ENCODE assay signal across 9 mouse cellular contexts in genomic region chr7:99215347-99215855, GRCm38 (mm10). TPM values are rescaled to one million over a fixed set of nuclear protein-coding genes. Genes with fewer than 3 reads are reported as not detected.
DNase-seq lines count a peak whose midpoint lies in the region; ATAC-seq and TF ChIP-seq lines count a peak whose summit lies in the region.
"Had no signal": no experiment of that assay in that cellular context is flagged by ENCODE, and none has a peak within 500 bp of the region (broad histone marks: within the 10 kb centered on the region; RNA-seq: fewer than 3 reads in every experiment).

No protein-coding gene starts in this region.

- no peaks in the 10 kb centered on the region for H3K27me3 ChIP-seq in lung, postnatal 0 days (replicated peaks; ENCODE audit: insufficient read depth, low read length)
- no peaks in the 10 kb centered on the region for H3K27me3 ChIP-seq in embryonic facial prominence, embryonic 13.5 days
- H3K27me3 ChIP-seq in intestine, embryonic 16.5 days (replicated peaks; ENCODE audit: control insufficient read depth, insufficient read depth, low read length), result no peaks in the 10 kb centered on the region
- H3K27me3 ChIP-seq in stomach, embryonic 15.5 days (replicated peaks), result no peaks in the 10 kb centered on the region

- H3K4me1 ChIP-seq in lung, postnatal 0 days (ENCODE audit: insufficient read depth, low read depth, low read length), result peaks cover 7% of the 10 kb centered on the region; the same call in 1 of the 2 replicates
- H3K4me1 ChIP-seq in embryonic facial prominence, embryonic 13.5 days, result peaks cover 6% of the 10 kb centered on the region; the same call in 1 of the 2 replicates
- peaks cover 15% of the 10 kb centered on the region; the same call in 1 of the 2 replicates for H3K4me1 ChIP-seq in intestine, embryonic 16.5 days (ENCODE audit: control insufficient read depth, insufficient read depth, low read length)
- H3K4me1 ChIP-seq in stomach, embryonic 15.5 days, result 0 out of 2 replicates have a peak, but pooled peaks cover 2% of the 10 kb centered on the region

- DNase-seq in lung, postnatal 0 days (ENCODE audit: low spot score), result peak; percentile 83
- no peak for DNase-seq in lung, postnatal 14 days
- no peak for DNase-seq in retina, postnatal 1 day
- no peak for DNase-seq in cerebellum, adult 9-11 months

- no peaks in the 10 kb centered on the region for H3K9me3 ChIP-seq in lung, postnatal 0 days (ENCODE audit: low read length)
- no peaks in the 10 kb centered on the region for H3K9me3 ChIP-seq in embryonic facial prominence, embryonic 13.5 days
- no peaks in the 10 kb centered on the region for H3K9me3 ChIP-seq in intestine, embryonic 16.5 days (ENCODE audit: control insufficient read depth, low read length)
- H3K9me3 ChIP-seq in stomach, embryonic 15.5 days, result no peaks in the 10 kb centered on the region

- H3K4me2 ChIP-seq in lung, postnatal 0 days (replicated peaks; ENCODE audit: low read depth, low read length), result no peak overlapping the region
- H3K4me2 ChIP-seq in embryonic facial prominence, embryonic 13.5 days, result no peak overlapping the region
- no peak overlapping the region for H3K4me2 ChIP-seq in intestine, embryonic 16.5 days (ENCODE audit: low read depth, low read length)
- no peak overlapping the region for H3K4me2 ChIP-seq in stomach, embryonic 15.5 days

- no peak overlapping the region for H3K27ac ChIP-seq in lung, postnatal 0 days (ENCODE audit: low read length)
- H3K27ac ChIP-seq in embryonic facial prominence, embryonic 13.5 days, result no peak overlapping the region
- H3K27ac ChIP-seq in intestine, embryonic 16.5 days (ENCODE audit: low read length), result peak overlapping the region; percentile 94
- H3K27ac ChIP-seq in stomach, embryonic 15.5 days, result no peak overlapping the region
- H3K27ac ChIP-seq: liver, embryonic 14.5 days had no signal

- H3K36me3 ChIP-seq in lung, postnatal 0 days (ENCODE audit: insufficient read depth, low read length), result no peaks in the 10 kb centered on the region
- H3K36me3 ChIP-seq in embryonic facial prominence, embryonic 13.5 days, result no peaks in the 10 kb centered on the region
- H3K36me3 ChIP-seq in intestine, embryonic 16.5 days (ENCODE audit: control insufficient read depth, insufficient read depth, low read length), result no peaks in the 10 kb centered on the region
- no peaks in the 10 kb centered on the region for H3K36me3 ChIP-seq in stomach, embryonic 15.5 days

- no peak overlapping the region for H3K4me3 ChIP-seq in lung, postnatal 0 days (ENCODE audit: low read depth, low read length)
- H3K4me3 ChIP-seq in embryonic facial prominence, embryonic 13.5 days, result no peak overlapping the region
- H3K4me3 ChIP-seq in intestine, embryonic 16.5 days (ENCODE audit: low read length), result no peak overlapping the region
- no peak overlapping the region for H3K4me3 ChIP-seq in stomach, embryonic 15.5 days (replicated peaks)

- 48% methylated on average over 8 of the region's 8 CpGs for WGBS in lung, postnatal 0 days
- WGBS in embryonic facial prominence, embryonic 13.5 days, result 58% methylated on average over 8 of the region's 8 CpGs
- 36% methylated on average over 8 of the region's 8 CpGs for WGBS in intestine, embryonic 16.5 days
- WGBS in stomach, embryonic 15.5 days, result 58% methylated on average over 8 of the region's 8 CpGs

- H3K9ac ChIP-seq in lung, postnatal 0 days (replicated peaks; ENCODE audit: low read depth), result no peak overlapping the region
- H3K9ac ChIP-seq in embryonic facial prominence, embryonic 13.5 days, result no peak overlapping the region
- peak overlapping the region; percentile 21 for H3K9ac ChIP-seq in intestine, embryonic 16.5 days (ENCODE audit: low read depth, low read length)
- no peak overlapping the region for H3K9ac ChIP-seq in stomach, embryonic 15.5 days
- H3K9ac ChIP-seq: liver, embryonic 14.5 days had no signal

- TF ChIP-seq EP300 in lung, postnatal 0 days (IDR thresholded peaks at IDR 0.05), result no peak

- ATAC-seq in lung, postnatal 0 days, result peak; percentile 83
- 0 out of 2 replicates have a peak, but pooled peaks have one; percentile 32 for ATAC-seq in embryonic facial prominence, embryonic 13.5 days (ENCODE audit: insufficient number of reproducible peaks, insufficient read depth, low FRiP score, low TSS enrichment, low read depth)
- peak; percentile 69 for ATAC-seq in intestine, embryonic 16.5 days
- peak; percentile 53; the same call in 1 of the 2 replicates for ATAC-seq in stomach, embryonic 15.5 days (ENCODE audit: insufficient read depth, low FRiP score, low read depth)
- no peak for ATAC-seq in erythroid progenitor cell, adult 5-6 weeks (replicated peaks; ENCODE audit: low FRiP score, poor library complexity, severe bottlenecking)

- TF ChIP-seq CTCF in lung, postnatal 0 days (IDR thresholded peaks at IDR 0.05), result no peak

RNA-seq across cellular contexts. Expression of gene Mogat2, which starts 23.0 kb away (rescaled TPM):
- 0.27 and 0.55 TPM in 2 replicates for polyA plus RNA-seq in lung, postnatal 0 days (2015; fragmentation: Nextera tagmentation; extraction: Ambion mirVana)
- polyA plus RNA-seq in embryonic facial prominence, embryonic 13.5 days (2015; fragmentation: Nextera tagmentation; extraction: Ambion mirVana), result 4.9 and 5.1 TPM in 2 replicates
- 234 and 306 TPM in 2 replicates for polyA plus RNA-seq in intestine, embryonic 16.5 days (2015; fragmentation: Nextera tagmentation; extraction: Ambion mirVana)
- polyA plus RNA-seq in stomach, embryonic 15.5 days (2015; fragmentation: Nextera tagmentation; extraction: Ambion mirVana), result 28.1 and 34.5 TPM in 2 replicates
- total RNA-seq in erythroid progenitor cell, adult 5-6 weeks (2015; ENCODE audit: low replicate concordance), result 8.6 and 18.4 TPM in 2 replicates
- 2.3 TPM in 1 of 2 replicates, not detected in the other for total RNA-seq in erythroid progenitor cell, adult 5-6 weeks (2017; ENCODE audit: low replicate concordance)

RNA-seq across cellular contexts. Expression of gene Dgat2, which starts 32.9 kb away (rescaled TPM):
- 14.6 and 15.3 TPM in 2 replicates for polyA plus RNA-seq in lung, postnatal 0 days (2015; fragmentation: Nextera tagmentation; extraction: Ambion mirVana)
- polyA plus RNA-seq in embryonic facial prominence, embryonic 13.5 days (2015; fragmentation: Nextera tagmentation; extraction: Ambion mirVana), result 17.2 and 17.6 TPM in 2 replicates
- polyA plus RNA-seq in intestine, embryonic 16.5 days (2015; fragmentation: Nextera tagmentation; extraction: Ambion mirVana), result 325 and 488 TPM in 2 replicates
- polyA plus RNA-seq in stomach, embryonic 15.5 days (2015; fragmentation: Nextera tagmentation; extraction: Ambion mirVana), result 70.2 and 72.0 TPM in 2 replicates
- total RNA-seq in erythroid progenitor cell, adult 5-6 weeks (2015; ENCODE audit: low replicate concordance), result 0.42 and 7.6 TPM in 2 replicates
- 0.90 and 2.8 TPM in 2 replicates for total RNA-seq in erythroid progenitor cell, adult 5-6 weeks (2017; ENCODE audit: low replicate concordance)

RNA-seq across cellular contexts. Expression of gene Map6, which starts 51.8 kb away (rescaled TPM):
- polyA plus RNA-seq in lung, postnatal 0 days (2015; fragmentation: Nextera tagmentation; extraction: Ambion mirVana), result 29.6 and 35.9 TPM in 2 replicates
- 3.9 TPM in 2 replicates for polyA plus RNA-seq in embryonic facial prominence, embryonic 13.5 days (2015; fragmentation: Nextera tagmentation; extraction: Ambion mirVana)
- polyA plus RNA-seq in intestine, embryonic 16.5 days (2015; fragmentation: Nextera tagmentation; extraction: Ambion mirVana), result 3.5 and 4.2 TPM in 2 replicates
- 6.3 and 6.7 TPM in 2 replicates for polyA plus RNA-seq in stomach, embryonic 15.5 days (2015; fragmentation: Nextera tagmentation; extraction: Ambion mirVana)
- total RNA-seq in erythroid progenitor cell, adult 5-6 weeks (2015; ENCODE audit: low replicate concordance), result not detected in 2 replicates
- not detected in 2 replicates for total RNA-seq in erythroid progenitor cell, adult 5-6 weeks (2017; ENCODE audit: low replicate concordance)
